Mouse (Mus musculus) hindbrain, embryonic 11.5 days (tissue): Measurements from ENCODE around the gene Sema3b. TPM values are rescaled to one million over a fixed set of nuclear protein-coding genes. Genes with fewer than 3 reads are reported as not detected.

Experiments used
- ATAC-seq: fragments of 200-750 bp; cut with Nextera tagmentation; 2 replicates; pipeline ENCODE4 v1.8.0; 2017; ENCODE audit warnings: mild to moderate bottlenecking, moderate TSS enrichment, moderate library complexity; ENCODE audit not compliant: low FRiP score
- DNase-seq: peaks from one replicate; pipeline ENCODE4 v3.0.0-alpha.2; 2015; ENCODE audit warnings: low spot score
- H3K27ac ChIP-seq: fragments of 300-500 bp; sonication (generic); 2 replicates; pipeline ENCODE4 v1.5.1; 2014; ENCODE audit warnings: mild to moderate bottlenecking, low read depth, low read length
- H3K27me3 ChIP-seq: fragments of 300-500 bp; sonication (generic); 2 replicates; pipeline ENCODE4 v1.6.1; 2014; ENCODE audit warnings: mild to moderate bottlenecking, low read length, moderate library complexity, mixed read lengths; ENCODE audit not compliant: control insufficient read depth, insufficient read depth
- H3K36me3 ChIP-seq: fragments of 300-500 bp; sonication (generic); 2 replicates; pipeline ENCODE4 v1.6.1; 2014; ENCODE audit warnings: mild to moderate bottlenecking, low read length, moderate library complexity, mixed read lengths; ENCODE audit not compliant: control insufficient read depth, insufficient read depth
- H3K4me1 ChIP-seq: fragments of 300-500 bp; sonication (generic); replicated peaks from 2 replicates; pipeline ENCODE4 v1.6.1; 2014; ENCODE audit warnings: low read length, mixed read lengths; ENCODE audit not compliant: control insufficient read depth, insufficient read depth
- H3K4me2 ChIP-seq: fragments of 300-500 bp; sonication (generic); replicated peaks from 2 replicates; pipeline ENCODE4 v1.6.1; 2014; ENCODE audit warnings: mild to moderate bottlenecking, low read depth, low read length
- H3K4me3 ChIP-seq: fragments of 300-500 bp; sonication (generic); 2 replicates; pipeline ENCODE4 v1.5.1; 2014; ENCODE audit warnings: low read depth, low read length
- H3K9ac ChIP-seq: fragments of 300-500 bp; sonication (generic); 2 replicates; pipeline ENCODE4 v1.6.1; 2014; ENCODE audit warnings: low read depth, low read length
- H3K9me3 ChIP-seq: fragments of 300-500 bp; sonication (generic); 2 replicates; pipeline ENCODE4 v1.6.1; 2016; ENCODE audit warnings: low read length; ENCODE audit not compliant: control insufficient read depth
- WGBS: fragments of 180-500 bp; shearing (Covaris S2); extraction: QIAGEN DNeasy Blood & Tissue Kit; methylation state at CpG from one replicate; pipeline ENCODE4 v1.1.7; 2014; 5-methylcytosine and 5-hydroxymethylcytosine counted together
- polyA plus RNA-seq: library from polyadenylated mRNA; unstranded; fragments of >200 nt; fragmentation: Nextera tagmentation; extraction: Ambion mirVana; gene quantifications from 2 replicates; pipeline ENCODE4 v1.2.1, GENCODE M21; 2014

Sema3b gene
- polyA plus RNA-seq, 1 experiment from 2014 or later: 1.4 TPM

GRCm38 (mm10) chr9:107593101-107593976 is 15.7 kb downstream of the Sema3b start:
- no peak for DNase-seq
- H3K27ac ChIP-seq: no peak overlapping the region

GRCm38 (mm10) chr9:107590773-107591060 is 18.3 kb downstream of the Sema3b start:
- Histone ChIP-seq H3K27ac (no peak overlapping the region), H3K4me1 (peaks cover 5% of the 10 kb centered on the region; the same call in 1 of the 2 replicates), H3K27me3 (no peaks in the 10 kb centered on the region), H3K4me3 (no peak overlapping the region), H3K9ac (no peak overlapping the region), H3K36me3 (0 out of 2 replicates have a peak, but pooled peaks cover 2% of the 10 kb centered on the region), H3K9me3 (no peaks in the 10 kb centered on the region), H3K4me2 (no peak overlapping the region)
- ATAC-seq: no peak
- WGBS: 95% methylated on average over 6 of the region's 6 CpGs
- DNase-seq: no peak

More at GRCm38 (mm10) chr9:107593101-107593976, 15.7 kb downstream of the Sema3b start:
- Histone ChIP-seq H3K27me3 (no peaks in the 10 kb centered on the region), H3K9ac (no peak overlapping the region), H3K36me3 (0 out of 2 replicates have a peak, but pooled peaks cover 2% of the 10 kb centered on the region), H3K4me1 (peaks cover 1% of the 10 kb centered on the region; the same call in 1 of the 2 replicates), H3K4me3 (no peak overlapping the region), H3K9me3 (no peaks in the 10 kb centered on the region), H3K4me2 (no peak overlapping the region)
- ATAC-seq: no peak
- 83% methylated on average over 11 of the region's 11 CpGs for WGBS

DNA sequence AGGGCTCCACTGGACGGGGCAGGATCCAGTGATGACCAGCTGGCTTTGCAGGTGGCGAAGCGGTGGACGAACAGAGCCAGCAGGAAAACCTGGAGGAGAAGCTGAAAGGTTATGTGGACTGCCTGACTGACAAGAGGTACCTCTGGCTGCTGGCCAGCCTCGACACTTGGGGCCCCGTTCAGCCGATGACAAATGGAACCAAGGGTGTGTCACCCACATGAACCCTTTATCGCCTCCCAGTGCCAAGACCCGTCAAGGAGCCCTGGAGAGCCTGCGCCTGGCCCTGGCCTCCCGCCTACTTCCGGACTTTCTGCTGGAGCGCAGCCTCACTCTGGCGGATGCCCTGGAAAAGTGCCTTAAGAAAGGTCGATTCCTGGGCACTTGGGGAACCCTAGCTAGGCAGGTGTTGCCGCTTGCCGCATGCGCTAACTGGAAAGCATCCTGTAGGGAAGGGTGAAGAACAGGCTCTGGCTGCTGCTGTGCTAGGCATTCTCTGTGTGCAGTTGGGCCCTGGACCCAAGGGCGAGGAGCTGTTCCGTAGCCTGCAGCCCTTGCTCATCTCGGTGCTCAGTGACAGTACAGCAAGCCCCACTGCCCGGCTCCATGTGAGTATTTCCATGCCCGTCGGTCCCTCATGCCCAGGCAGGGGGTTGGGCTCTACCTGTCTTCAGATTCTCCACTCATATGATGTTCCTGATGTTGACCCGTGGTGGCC is 18.8 kb downstream of the Sema3b start:
- 93% methylated on average over 25 of the region's 25 CpGs for WGBS
- DNase-seq: no peak
- Histone ChIP-seq H3K27me3 (no peaks in the 10 kb centered on the region), H3K27ac (no peak overlapping the region), H3K4me3 (no peak overlapping the region), H3K4me1 (peaks cover 5% of the 10 kb centered on the region; the same call in 1 of the 2 replicates), H3K9me3 (no peaks in the 10 kb centered on the region), H3K9ac (no peak overlapping the region), H3K36me3 (0 out of 2 replicates have a peak, but pooled peaks cover 2% of the 10 kb centered on the region), H3K4me2 (no peak overlapping the region)
- ATAC-seq: no peak

- Histone ChIP-seq H3K9me3 (no peaks in the 10 kb centered on the region), H3K4me2 (peak overlapping the region; percentile 91), H3K27me3 (no peaks in the 10 kb centered on the region), H3K9ac (peak overlapping the region; percentile 61; the same call in 1 of the 2 replicates), H3K4me1 (peaks cover 5% of the 10 kb centered on the region; the same call in 1 of the 2 replicates), H3K27ac (0 out of 2 replicates have a peak overlapping the region, but pooled peaks have one; percentile 4), H3K36me3 (0 out of 2 replicates have a peak, but pooled peaks cover 2% of the 10 kb centered on the region), H3K4me3 (peak overlapping the region; percentile 59)
- DNase-seq (no peak), ATAC-seq (no peak)
- WGBS: 6% methylated on average over 33 of the region's 33 CpGs
These were observed 21.0 kb downstream of the Sema3b start for GRCm38 (mm10) chr9:107587833-107588639.

DNA sequence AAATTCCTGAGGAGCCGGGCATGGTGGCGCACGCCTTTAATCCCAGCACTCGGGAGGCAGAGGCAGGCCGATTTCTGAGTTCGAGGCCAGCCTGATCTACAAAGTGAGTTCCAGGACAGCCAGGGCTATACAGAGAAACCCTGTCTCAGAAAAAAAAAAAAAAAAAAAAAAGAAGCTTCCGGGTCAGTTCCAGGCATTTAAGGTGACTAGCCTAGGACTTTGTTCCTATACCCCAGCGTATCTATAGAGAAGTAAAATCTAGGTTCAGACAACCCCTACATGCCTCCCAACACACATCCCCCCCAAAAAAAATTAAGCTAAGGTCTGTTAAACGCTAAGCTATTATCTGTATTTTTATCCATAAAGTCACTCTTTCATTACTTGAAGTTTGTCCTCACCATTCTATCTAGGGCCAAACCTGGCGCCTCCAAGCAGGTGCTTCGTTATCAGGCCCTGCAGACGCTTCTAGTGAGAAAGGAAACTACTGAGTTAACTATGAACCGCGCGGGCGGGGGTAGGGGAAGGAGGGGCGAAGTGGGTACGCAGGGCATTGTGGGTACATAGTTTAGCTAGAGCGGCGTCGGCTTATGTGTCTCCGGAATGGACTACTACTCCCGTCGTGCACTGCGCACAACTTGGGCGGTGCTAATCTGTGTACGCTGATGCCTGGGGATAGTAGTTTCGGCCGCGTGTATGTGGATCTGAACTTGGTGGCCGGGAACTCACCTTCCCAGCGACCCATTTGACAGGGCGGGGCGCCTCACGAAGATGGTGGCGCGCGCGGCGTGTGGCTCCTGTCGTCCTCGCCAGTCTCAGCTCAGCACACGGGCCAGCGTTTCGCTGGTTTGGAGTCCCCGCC is 21.8 kb downstream of the Sema3b start, which contains the start of gene Ifrd2:
TSS of gene Ifrd2 (plus strand) at position 669 of the 859 bp plus-strand sequence.
- Histone ChIP-seq H3K27me3 (no peaks in the 10 kb centered on the region), H3K4me2 (peak within 1 kb of the TSS; percentile 91), H3K9me3 (no peaks in the 10 kb centered on the region), H3K27ac (0 out of 2 replicates have a peak within 1 kb of the TSS, but pooled peaks have one; percentile 4), H3K4me3 (peak within 1 kb of the TSS; percentile 59), H3K9ac (peak within 1 kb of the TSS; percentile 61; the same call in 1 of the 2 replicates), H3K4me1 (peaks cover 5% of the 10 kb centered on the region; the same call in 1 of the 2 replicates), H3K36me3 (0 out of 2 replicates have a peak, but pooled peaks cover 2% of the 10 kb centered on the region)
- DNase-seq (peak; percentile 96), ATAC-seq (peak; percentile 97)
- 14% methylated on average over 46 of the region's 46 CpGs for WGBS

GRCm38 (mm10) chr9:107586504-107586903 is 22.5 kb downstream of the Sema3b start:
- no peaks in the 10 kb centered on the region for H3K27me3 ChIP-seq
- no peak overlapping the region for H3K4me3 ChIP-seq
- ATAC-seq (no peak), DNase-seq (no peak)
- WGBS: 89% methylated on average over 5 of the region's 5 CpGs
- no peaks in the 10 kb centered on the region for H3K9me3 ChIP-seq
- no peak overlapping the region for H3K4me2 ChIP-seq
- peaks cover 6% of the 10 kb centered on the region; the same call in 1 of the 2 replicates for H3K4me1 ChIP-seq
- no peak overlapping the region for H3K27ac ChIP-seq
- 0 out of 2 replicates have a peak, but pooled peaks cover 2% of the 10 kb centered on the region for H3K36me3 ChIP-seq
- no peak overlapping the region for H3K9ac ChIP-seq

GRCm38 (mm10) chr9:107583174-107583573 is 25.9 kb downstream of the Sema3b start:
- H3K4me3 ChIP-seq: no peak overlapping the region
- H3K27ac ChIP-seq: no peak overlapping the region
- H3K9ac ChIP-seq: no peak overlapping the region
- ATAC-seq (no peak), DNase-seq (no peak)
- no peaks in the 10 kb centered on the region for H3K36me3 ChIP-seq
- no peaks in the 10 kb centered on the region for H3K9me3 ChIP-seq
- peaks cover 6% of the 10 kb centered on the region; the same call in 1 of the 2 replicates for H3K4me1 ChIP-seq
- WGBS: 91% methylated on average over 14 of the region's 14 CpGs
- H3K4me2 ChIP-seq: no peak overlapping the region
- no peaks in the 10 kb centered on the region for H3K27me3 ChIP-seq
